Mouse (Mus musculus) natural killer cell, adult 2 months (primary cell): ENCODE results near the gene Yy1.
A peak's percentile ranks its signal among the peaks of the same experiment; 100 is the strongest.

ENCODE experiments used
- DNase-seq, 2 experiments: peaks; one replicate each; pipeline ENCODE4 v3.0.0; 2022; ENCODE audit warnings: low spot score in 2 of 2

Yy1 gene

DNA sequence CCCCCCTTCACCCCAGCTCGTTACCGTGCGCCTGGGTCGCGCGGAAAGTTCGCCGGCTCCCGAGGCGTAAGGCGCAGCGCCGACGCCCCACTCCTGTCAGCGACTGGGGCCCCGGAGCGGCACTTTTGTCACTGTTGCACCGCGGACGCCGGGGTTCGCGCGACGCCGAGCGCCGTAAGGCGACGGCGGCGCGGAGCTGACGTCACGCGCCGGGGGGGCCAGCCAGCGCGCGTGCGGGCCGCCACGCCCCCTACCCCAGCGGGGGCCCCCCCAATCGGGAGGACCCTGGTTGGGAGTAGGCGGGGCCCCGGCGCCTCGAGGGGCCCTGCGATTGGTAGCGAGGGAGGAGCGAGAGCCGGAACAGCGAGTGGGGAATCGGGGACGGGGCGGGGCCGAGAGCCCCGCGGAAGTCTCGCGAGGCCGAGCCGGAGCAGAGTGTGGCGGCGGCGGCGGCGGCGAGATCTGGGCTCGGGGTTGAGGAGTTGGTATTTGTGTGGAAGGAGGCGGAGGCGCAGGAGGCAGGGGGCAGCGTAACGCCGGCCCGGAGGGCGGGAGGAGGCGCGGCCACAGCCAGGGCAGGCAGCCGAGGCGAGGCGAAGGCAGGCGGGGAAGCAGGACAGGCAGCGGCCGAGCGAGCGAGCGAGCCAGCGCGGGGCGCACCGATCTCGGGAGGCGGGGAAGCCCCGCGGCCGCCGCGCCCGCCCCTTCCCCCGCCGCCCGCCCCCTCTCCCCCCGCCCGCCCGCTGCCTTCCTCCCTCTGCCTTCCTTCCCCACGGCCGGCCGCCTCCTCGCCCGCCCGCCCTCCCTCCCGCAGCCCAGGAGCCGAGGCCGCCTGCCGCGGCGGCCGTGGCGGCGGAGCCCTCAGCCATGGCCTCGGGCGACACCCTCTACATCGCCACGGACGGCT lies at the start of gene Yy1:
Yy1 (plus strand) TSS at position 428 of the 907 bp plus-strand sequence.
- peak; percentile 98 to 99 for DNase-seq

DNA sequence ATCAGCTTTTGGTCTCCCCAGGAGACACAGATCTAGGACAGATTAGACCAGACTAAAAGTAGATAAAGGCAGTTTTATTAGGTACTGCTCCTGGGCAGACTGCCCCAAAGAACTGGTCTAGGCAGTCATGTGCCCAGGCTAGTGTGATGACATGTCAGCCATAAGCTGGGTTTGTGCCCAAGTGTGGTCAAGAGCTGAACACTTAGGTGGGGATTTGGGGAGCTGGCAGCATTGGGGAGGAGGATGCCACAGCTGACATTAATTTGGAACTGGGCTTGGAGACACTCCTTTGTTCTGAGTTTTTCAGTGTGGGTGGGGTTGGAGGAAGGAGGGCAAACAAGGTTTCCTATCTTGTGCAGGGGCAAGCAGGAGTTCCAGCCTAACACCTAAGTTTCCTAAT lies 46.8 kb upstream of the Yy1 start:
- no peak for DNase-seq

GRCm38 (mm10) chr12:108749019-108749418 lies 43.8 kb upstream of the Yy1 start:
- no peak for DNase-seq

- no peak for DNase-seq
Measured at GRCm38 (mm10) chr12:108749454-108749853, 43.3 kb upstream of the Yy1 start.

DNA sequence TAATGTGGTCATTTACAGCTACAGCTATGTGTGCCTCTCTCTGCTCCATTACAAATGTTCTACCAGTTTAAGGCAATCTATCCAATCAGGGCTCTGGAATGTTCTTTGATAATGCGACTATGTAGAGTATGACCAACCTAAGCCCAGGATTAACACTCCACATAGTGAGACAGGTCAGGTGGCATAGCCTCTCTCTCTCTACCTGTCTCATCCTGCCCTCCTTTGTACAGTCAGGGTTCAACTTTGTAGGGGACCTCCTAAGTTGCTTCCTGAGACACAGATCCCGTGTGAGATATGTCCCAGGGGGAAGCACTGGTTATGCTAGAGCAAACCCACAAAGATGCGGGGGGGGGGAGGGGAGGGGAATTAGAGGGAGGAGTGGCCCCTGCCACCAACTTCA lies 42.5 kb upstream of the Yy1 start:
- DNase-seq = no peak

DNA sequence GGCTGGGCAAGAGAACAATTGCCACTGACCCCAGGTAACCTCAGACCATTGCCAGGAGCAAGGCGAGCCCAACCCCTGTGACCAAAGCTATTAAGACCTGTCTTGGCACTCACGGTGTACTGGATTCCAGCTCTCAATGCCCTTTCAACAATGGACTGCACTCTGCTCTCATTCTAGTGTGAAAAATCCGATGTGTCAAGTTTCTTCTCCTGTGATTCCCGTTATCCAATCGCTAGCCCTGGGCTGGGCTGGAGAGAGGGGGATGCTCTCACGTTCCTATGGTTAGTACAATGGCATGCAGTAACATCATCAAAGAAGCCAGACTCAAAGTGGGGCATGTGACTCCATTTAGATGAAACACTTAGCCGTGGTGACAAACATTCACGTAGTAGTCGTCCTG lies 41.0 kb upstream of the Yy1 start:
- DNase-seq = no peak

GRCm38 (mm10) chr12:108755141-108755540 lies 37.6 kb upstream of the Yy1 start:
- DNase-seq = no peak

DNA sequence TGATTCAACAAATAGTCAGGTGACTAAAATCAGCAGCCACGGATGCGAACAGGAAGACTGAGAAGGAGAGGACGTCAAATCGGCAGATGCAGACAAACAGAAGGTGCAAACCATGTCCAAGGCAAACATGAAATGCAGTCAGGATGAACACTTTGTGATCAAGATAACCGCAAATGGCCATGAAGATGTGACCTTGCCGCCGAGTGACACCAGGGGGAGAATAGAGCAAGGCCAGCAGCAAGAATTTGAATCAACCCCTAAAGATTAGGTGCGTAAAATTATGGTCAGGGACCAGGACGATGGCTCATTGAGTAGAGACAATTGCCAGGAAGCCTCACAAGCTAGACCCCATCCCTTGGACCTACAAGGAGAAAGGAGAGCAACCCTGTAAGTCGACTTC lies 36.2 kb upstream of the Yy1 start:
- peak in 1 of 2 experiments; percentile 17 for DNase-seq

GRCm38 (mm10) chr12:108757717-108758257 lies 35.0 kb upstream of the Yy1 start:
- peak; percentile 98 to 99 for DNase-seq

DNA sequence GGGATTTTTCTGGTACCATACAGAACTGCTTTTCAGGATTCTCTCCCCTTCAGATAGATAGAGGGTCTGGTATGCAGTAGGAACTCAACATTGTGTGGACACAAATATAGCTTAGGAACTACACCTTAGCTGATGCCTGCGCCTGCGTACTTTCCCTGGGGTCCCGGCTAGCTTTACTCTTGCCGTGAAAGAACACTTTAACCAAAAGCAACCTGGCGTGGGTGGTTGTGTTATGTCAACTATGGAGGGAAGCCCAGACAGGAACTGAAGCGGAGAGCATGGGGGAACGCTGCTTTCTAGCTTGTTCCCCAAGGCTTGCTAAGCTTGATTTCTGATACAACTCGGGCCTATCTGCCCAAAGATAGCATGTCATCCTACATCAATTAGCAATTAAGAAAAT lies 34.5 kb upstream of the Yy1 start:
- DNase-seq = no peak

- DNase-seq = no peak
Measured at GRCm38 (mm10) chr12:108758682-108759081, 34.1 kb upstream of the Yy1 start.

GRCm38 (mm10) chr12:108759266-108759665 lies 33.5 kb upstream of the Yy1 start:
- DNase-seq = no peak

DNA sequence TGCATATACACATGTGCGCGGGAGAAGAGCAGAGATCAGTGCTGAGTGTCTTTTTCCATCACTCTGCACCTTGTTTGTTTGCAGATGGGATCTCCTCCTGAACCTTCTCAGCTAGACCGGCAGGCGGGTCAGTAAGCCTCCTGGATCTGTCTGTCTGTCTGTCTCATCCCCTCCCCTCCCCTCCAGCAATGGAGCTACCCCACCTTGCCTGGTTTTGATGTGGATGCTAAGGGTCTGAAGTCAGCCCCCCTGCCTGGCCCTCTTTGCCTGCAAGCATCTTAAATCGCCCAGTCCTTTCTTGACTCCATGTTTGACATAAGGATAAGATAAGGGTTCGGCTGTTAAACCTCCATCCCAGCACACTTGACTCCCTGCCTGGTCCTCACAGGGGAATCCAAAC lies 32.8 kb upstream of the Yy1 start:
- DNase-seq = no peak

GRCm38 (mm10) chr12:108760500-108761020 lies 32.2 kb upstream of the Yy1 start:
- DNase-seq = peak; percentile 50 to 51

DNA sequence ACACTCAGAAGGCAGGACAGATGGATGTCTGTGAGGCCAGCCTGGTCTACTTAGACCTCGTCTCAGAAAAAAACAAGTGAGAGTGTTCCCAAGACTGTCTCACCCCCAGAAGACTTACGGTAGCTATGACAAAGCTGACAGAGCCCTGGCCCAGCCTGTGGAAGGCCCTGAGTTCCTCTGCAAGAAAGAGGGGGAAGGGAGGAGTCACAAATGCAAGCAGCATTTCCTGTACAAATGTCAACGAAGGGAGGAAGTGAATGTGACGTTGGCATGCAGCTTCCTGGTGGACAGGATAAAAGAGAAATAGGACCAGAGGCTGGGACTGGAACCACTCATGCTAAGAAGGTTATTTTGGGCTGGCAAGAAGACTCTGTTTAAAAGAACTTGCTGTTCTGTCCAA lies 31.6 kb upstream of the Yy1 start:
- DNase-seq = peak; percentile 60 to 65

GRCm38 (mm10) chr12:108761665-108762064 lies 31.1 kb upstream of the Yy1 start:
- no peak for DNase-seq

DNA sequence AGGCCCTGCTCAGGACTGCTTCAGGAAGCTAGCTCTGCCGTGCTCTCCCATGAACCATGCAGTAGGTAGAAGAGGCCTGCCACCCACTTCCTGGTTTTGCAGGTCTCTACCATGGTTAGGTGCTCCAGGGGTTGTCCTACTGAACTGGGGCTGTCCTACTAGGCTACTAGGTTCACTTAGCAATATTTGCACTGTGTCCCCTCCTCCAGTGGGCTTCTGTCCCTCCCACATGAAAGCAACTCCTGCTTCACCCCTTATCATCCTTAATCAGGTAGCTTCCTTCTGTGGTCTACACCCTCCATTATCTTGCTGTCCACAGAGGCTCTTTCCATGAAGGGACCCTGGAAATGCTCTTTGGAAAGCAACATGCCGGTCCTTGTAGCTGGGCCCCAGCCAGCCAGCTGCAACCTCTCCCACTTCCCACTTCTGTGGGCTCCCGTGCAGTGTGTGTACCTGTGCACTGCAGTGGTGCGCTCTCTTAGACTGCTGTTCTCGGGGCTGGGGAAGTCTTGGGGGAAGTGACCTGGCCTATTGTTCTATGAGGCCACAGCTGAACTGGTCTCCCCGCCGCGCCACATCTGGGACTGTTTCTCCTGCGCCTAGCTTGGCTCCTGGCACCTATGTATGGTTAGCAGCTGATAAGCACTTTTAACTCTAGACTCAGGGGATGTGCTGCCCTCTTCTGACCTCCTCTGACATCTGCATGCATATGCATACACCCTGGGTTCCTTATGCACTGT lies 29.5 kb upstream of the Yy1 start:
- peak; percentile 48 to 57 for DNase-seq

DNA sequence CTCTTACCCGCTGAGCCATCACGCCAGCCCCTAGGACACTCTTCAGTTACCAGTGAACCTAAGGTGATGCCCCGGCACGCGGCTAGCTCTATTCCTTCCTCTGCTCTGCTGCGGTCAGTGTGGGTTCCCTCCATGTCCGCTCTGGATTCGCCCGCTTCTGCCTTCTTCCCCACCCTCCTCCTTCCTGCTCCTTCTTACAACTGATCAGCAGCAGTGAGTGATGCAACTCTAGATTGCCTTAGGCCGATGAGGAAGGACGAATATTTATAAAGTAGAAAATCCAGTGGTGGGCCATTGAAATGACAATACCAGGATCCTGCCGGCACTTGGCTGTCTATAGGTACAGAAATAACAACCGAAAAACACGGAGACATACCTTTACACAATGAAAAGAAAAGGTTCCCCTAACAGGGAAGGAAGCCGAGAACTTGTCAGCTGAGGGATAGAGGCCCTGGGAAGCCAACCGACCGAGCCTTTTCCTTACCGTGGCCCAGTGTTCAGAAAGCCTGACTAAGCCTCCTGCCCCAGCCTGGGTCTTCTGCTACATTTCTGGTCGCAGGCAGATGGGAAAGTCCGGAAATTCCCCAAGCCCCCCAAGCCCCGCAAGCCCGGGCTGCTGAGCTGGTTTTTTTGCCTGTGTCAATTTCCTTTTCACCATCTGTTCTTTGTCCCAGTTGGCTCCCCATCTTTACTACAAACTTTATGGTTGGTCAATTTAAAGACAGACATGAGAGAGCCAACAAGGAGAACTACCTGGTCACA lies 27.7 kb upstream of the Yy1 start:
- DNase-seq = peak; percentile 51

DNA sequence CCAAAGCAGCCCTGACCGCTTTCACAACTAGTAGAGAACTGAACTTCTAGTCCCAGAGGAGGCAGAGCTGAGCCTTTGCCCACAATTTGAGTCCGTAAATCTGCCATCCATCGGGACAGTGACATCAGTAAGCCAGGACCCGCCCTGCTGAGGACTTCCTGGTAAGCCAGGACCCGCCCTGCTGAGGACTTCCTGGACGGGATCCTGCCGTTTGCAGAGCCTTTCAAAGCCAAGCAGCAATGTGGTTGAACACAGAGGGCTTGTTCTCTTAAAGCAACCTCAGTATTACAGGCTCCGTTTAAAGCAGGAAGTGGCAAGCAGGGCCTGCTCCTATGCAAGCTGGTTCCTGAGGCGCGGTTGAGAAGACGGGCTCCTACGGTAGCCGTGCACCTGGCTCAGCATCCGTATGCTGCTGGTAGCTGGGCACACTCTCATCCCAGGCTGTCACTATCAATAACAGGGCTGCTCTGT lies 27.0 kb upstream of the Yy1 start:
- DNase-seq = peak; percentile 80 to 83

GRCm38 (mm10) chr12:108766316-108766715 lies 26.5 kb upstream of the Yy1 start:
- DNase-seq = no peak

- no peak for DNase-seq
Measured at GRCm38 (mm10) chr12:108766866-108767265, 25.9 kb upstream of the Yy1 start.
